Mouse (Mus musculus) heart, adult 2 months (tissue): Measurements from ENCODE around the gene Itgb7. TPM values are rescaled to one million over a fixed set of nuclear protein-coding genes. Genes with fewer than 3 reads are reported as not detected.

Source experiments
- DNase-seq, 2 experiments: peaks; one replicate each; pipeline ENCODE4 v3.0.0; 2021
- H3K27ac ChIP-seq: fragments of 200-600 bp; 2 replicates; pipeline ENCODE4 v1.8.1; 2022
- H3K27me3 ChIP-seq: fragments of 200-500 bp; 2 replicates; pipeline ENCODE4 v1.6.1; 2012; ENCODE audit warnings: mild to moderate bottlenecking, low read length, inconsistent platforms, mixed read lengths; ENCODE audit not compliant: control insufficient read depth, insufficient read depth
- H3K36me3 ChIP-seq: fragments of 200-500 bp; 2 replicates; pipeline ENCODE4 v1.6.1; 2012; ENCODE audit warnings: low read length, inconsistent platforms; ENCODE audit not compliant: control insufficient read depth, insufficient read depth
- H3K4me1 ChIP-seq: fragments of 200-500 bp; 2 replicates; pipeline ENCODE4 v1.6.1; 2011; ENCODE audit warnings: low read length; ENCODE audit not compliant: control insufficient read depth, insufficient read depth
- H3K4me3 ChIP-seq: fragments of 200-600 bp; 2 replicates; pipeline ENCODE4 v1.8.1; 2022
- H3K79me2 ChIP-seq: fragments of 200-500 bp; replicated peaks from 2 replicates; pipeline ENCODE4 v1.6.1; 2012; ENCODE audit warnings: mild to moderate bottlenecking, inconsistent platforms, low read length, moderate library complexity, mixed read lengths; ENCODE audit not compliant: control insufficient read depth, insufficient read depth
- H3K9ac ChIP-seq: fragments of 200-500 bp; 2 replicates; pipeline ENCODE4 v1.6.1; 2012; ENCODE audit warnings: low read depth, mild to moderate bottlenecking, control low read depth, inconsistent platforms, low read length, mixed read lengths
- CTCF ChIP-seq: fragments of 200-600 bp; IDR thresholded peaks from 2 replicates; pipeline ENCODE4 v1.8.1; 2022; ENCODE audit warnings: antibody characterized with exemption, mild to moderate bottlenecking, moderate library complexity
- EP300 ChIP-seq: fragments of 200-500 bp; IDR thresholded peaks from 2 replicates; pipeline ENCODE4 v1.6.1; 2011; ENCODE audit warnings: low read depth, low read length, control low read depth; ENCODE audit not compliant: insufficient read depth
- POLR2A ChIP-seq: fragments of 200-500 bp; IDR thresholded peaks from 2 replicates; pipeline ENCODE4 v1.6.1; 2011; ENCODE audit warnings: mild to moderate bottlenecking, low read depth, low read length, control low read depth; ENCODE audit not compliant: insufficient read depth
- WGBS: fragments of 180-500 bp; shearing (Covaris S2); methylation state at CpG from one replicate; pipeline ENCODE4 v1.1.7; 2018; 5-methylcytosine and 5-hydroxymethylcytosine counted together
- intact Hi-C: fragments of 180-260 bp; cut with DNase I; formaldehyde crosslinking; loops from one replicate; pipeline ENCODE4 v1.15.1; 2025
- polyA plus RNA-seq: library from polyadenylated mRNA; depleted of rRNA; stranded (reverse); fragments of >200 nt; gene quantifications from 2 replicates; pipeline ENCODE4 v1.2.3, GENCODE M21; 2012
- total RNA-seq, 2 experiments: library from RNA; stranded (reverse); gene quantifications; 2 replicates each; pipeline ENCODE4 v1.2.3; 2021

Itgb7 gene
- total and polyA plus RNA-seq, 3 experiments, result 1.5 to 4.6 (median 2.0) TPM

DNA sequence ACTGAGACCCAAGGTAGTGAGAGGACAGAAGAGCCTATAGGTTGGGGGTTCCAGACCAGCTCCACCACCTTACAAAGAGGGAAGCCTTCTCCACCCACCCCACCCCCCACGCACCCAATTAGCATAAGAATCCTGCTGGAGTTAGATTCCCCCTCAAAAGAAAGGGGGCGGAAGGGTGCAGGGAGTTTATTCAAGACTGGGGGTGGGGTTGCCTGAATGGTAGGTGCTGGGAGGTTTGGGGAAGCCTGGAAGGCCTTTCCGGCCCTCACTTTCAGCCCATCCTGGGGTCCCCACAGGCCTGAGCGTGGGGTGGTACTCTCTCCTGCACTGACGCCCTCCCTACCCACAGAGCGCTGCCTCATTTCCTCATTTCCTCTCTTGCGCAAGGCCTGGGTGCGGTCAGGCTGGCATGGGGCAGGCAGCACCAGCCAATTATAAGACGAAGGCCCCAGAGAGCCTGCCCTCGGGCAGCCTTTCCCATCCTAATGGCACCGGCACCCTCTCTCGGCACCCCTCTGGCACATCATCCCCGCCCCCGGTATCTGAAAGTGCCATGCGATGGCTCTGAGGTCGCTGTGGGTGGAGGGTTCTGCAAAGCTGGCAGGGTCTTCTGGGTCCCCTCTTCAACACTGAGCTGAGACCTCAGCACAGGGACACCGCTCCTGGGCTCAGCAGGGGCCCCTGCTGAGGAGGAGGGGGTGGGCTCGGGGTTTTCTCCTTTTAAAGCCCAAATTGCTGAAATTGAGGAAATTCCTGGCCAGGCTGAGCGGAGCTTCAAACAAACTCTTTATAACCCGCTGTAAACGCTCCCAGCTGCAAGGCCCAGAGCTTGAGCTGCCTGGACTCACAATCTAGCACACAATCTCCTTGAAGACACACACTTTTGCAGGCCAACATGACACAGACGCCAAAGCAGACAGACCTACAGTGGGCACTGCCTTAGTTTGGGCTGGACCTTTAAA lies 11.8 kb upstream of the Itgb7 start:
- Histone ChIP-seq H3K36me3 (no peaks in the 10 kb centered on the region), H3K27ac (peak overlapping the region; percentile 96), H3K9ac (peak overlapping the region; percentile 66), H3K79me2 (peaks cover 2% of the 10 kb centered on the region; the same call in 1 of the 2 replicates), H3K27me3 (no peaks in the 10 kb centered on the region), H3K4me1 (peaks cover 18% of the 10 kb centered on the region), H3K4me3 (peak overlapping the region; percentile 78)
- intact Hi-C loops, result no loop called here
- peak; percentile 77 to 86 for DNase-seq
- 35% methylated on average over 22 of the region's 22 CpGs for WGBS
- TF ChIP-seq POLR2A (peak; percentile 57; the same call in 1 of the 2 replicates), EP300 (0 out of 2 replicates have a peak, but pooled peaks have one; percentile 29), CTCF (peak; percentile 24; the same call in 1 of the 2 replicates)

DNA sequence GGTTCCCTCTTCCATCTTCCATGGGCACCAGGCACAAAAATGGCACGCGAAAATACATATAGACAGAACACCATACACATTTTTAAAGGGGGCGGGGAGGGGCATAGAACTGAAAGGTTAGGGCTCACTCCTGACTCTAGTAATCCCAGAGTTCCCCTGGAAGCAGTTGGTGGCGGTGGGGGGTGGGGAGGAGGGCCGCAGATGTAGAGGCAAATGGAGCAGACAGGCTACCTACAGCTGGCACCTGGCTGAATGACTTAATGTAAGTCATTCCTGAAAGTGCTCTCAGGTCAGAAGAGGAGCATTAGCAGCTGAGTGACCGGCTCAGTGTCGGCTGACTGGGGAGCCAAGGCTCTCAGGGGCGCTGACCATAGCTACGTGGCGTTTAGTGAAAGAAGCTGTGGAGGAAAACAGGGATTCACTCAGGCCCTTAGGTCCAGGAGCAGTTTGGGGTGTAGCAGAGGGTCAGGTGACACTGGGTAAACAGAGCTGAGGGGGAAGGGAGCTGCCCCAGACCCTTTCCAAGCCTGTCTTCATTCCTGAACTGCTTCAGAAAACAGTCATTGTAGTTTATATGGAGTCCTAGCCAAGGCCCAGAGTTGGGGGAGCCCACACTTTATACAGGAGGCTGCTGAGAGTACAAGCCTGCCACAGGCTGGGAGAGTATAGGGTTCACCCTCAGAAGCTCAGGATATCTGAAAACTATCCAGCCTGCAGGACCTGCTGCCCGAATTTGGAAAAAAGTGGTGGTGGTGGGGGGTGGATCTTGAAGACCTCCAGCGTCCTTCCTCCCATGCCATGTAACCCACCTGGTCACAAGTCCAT lies 10.9 kb upstream of the Itgb7 start:
- intact Hi-C loops, result no loop called here

DNA sequence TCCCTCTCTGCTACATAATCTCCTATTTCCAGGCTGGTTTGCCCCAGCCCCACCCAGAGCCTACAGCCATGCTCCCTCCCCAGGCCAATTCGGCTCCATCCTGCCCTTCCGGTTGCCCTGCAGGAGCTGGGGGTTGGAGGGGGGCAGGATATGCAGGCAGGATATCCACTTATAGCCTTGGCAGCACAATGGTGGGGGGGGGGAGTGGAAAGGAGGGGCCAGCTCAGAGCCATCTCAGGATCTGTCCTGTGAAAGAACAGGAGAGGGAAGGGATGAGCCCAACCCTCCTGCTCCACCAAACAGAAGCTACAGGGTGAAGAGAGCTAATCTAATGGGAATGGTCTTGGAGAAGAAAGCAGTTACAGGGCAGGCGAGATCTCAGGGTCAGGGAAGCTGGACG lies 8.9 kb upstream of the Itgb7 start:
- Histone ChIP-seq H3K79me2 (peaks cover 2% of the 10 kb centered on the region; the same call in 1 of the 2 replicates), H3K9ac (peak overlapping the region; percentile 45; the same call in 1 of the 2 replicates), H3K36me3 (no peaks in the 10 kb centered on the region; the same call in 1 of the 2 replicates), H3K4me1 (peaks cover 20% of the 10 kb centered on the region), H3K4me3 (no peak overlapping the region), H3K27me3 (no peaks in the 10 kb centered on the region), H3K27ac (peak overlapping the region; percentile 76)
- WGBS, result 34% methylated on average over 4 of the region's 4 CpGs
- peak; percentile 64 to 71 for DNase-seq
- TF ChIP-seq POLR2A (peak; percentile 75), EP300 (peak; percentile 84), CTCF (no peak)
- intact Hi-C loops, result no loop called here

More for the DNA sequence above, 10.9 kb upstream of the Itgb7 start:
- Histone ChIP-seq H3K36me3 (no peaks in the 10 kb centered on the region), H3K4me1 (peaks cover 18% of the 10 kb centered on the region), H3K4me3 (no peak overlapping the region), H3K27ac (peak overlapping the region; percentile 96), H3K9ac (peak overlapping the region; percentile 66), H3K79me2 (peaks cover 2% of the 10 kb centered on the region; the same call in 1 of the 2 replicates), H3K27me3 (no peaks in the 10 kb centered on the region)
- 75% methylated on average over 12 of the region's 12 CpGs for WGBS
- peak in 1 of 2 experiments; percentile 27 for DNase-seq
- TF ChIP-seq POLR2A (no peak), CTCF (no peak), EP300 (no peak)

DNA sequence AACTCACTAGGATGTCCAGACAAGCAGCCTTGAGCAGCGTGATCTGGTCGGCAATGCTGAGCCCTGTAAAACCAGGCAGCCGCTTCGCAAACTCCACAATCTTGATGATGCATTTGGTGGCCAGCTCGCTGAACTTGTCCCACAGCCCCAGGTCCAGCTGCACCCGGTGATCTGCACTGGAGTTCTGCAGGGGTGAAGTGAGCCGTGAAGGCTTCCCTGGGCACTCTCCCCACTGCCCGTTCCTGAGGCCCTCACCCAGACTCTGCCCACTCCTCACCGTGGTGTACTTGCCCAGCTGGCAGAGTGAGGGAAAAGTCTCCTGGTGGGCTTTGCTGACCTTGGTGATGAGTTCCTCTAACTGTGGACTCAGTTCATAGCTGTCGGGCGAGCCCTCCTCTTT lies 8.1 kb upstream of the Itgb7 start:
- H3K27me3 ChIP-seq, result no peaks in the 10 kb centered on the region
- H3K36me3 ChIP-seq, result no peaks in the 10 kb centered on the region; the same call in 1 of the 2 replicates
- peak overlapping the region; percentile 63 for H3K27ac ChIP-seq
- H3K4me1 ChIP-seq, result peaks cover 20% of the 10 kb centered on the region
- intact Hi-C loops, result loop anchor here (1.0 kb wide), 2 partner anchors 39 to 76 kb away; partner anchors contain the start of gene Mfsd5
- peak overlapping the region; percentile 5; the same call in 1 of the 2 replicates for H3K9ac ChIP-seq
- no peak overlapping the region for H3K4me3 ChIP-seq
- peak in 1 of 2 experiments; percentile 28 for DNase-seq
- 75% methylated on average over 11 of the region's 11 CpGs for WGBS
- peaks cover 2% of the 10 kb centered on the region; the same call in 1 of the 2 replicates for H3K79me2 ChIP-seq
- TF ChIP-seq POLR2A (no peak), EP300 (no peak), CTCF (no peak)

DNA sequence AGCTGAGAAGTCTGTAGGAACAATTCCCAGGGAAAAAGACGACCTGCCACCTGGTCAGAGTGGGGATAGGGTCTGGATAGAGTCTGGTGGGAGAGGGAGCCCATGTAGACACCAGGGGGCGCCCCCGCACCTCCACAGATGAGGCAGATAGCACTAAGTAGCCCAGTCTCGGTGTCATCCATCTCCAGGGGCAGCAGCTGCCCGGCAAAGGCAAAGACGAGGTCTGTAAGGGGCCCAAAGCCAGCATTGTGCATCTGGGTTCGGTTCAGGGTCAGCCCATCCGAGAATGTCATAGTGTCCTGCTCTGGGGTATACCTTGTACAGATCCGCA lies 7.5 kb upstream of the Itgb7 start:
- intact Hi-C loops, result loop anchor here (1.0 kb wide), 2 partner anchors 40 to 77 kb away; partner anchors contain the start of gene Mfsd5
- H3K4me3 ChIP-seq, result no peak overlapping the region

More for the DNA sequence above, 7.5 kb upstream of the Itgb7 start:
- Histone ChIP-seq H3K9ac (no peak overlapping the region), H3K27me3 (no peaks in the 10 kb centered on the region), H3K79me2 (peaks cover 2% of the 10 kb centered on the region; the same call in 1 of the 2 replicates), H3K36me3 (no peaks in the 10 kb centered on the region; the same call in 1 of the 2 replicates), H3K4me1 (peaks cover 24% of the 10 kb centered on the region), H3K27ac (peak overlapping the region; percentile 63)
- peak; percentile 78 to 87 for DNase-seq
- TF ChIP-seq CTCF (peak; percentile 95), POLR2A (no peak), EP300 (peak; percentile 43; the same call in 1 of the 2 replicates)
- 10% methylated on average over 9 of the region's 9 CpGs for WGBS
